Mouse (Mus musculus) heart, adult 18-20 months (tissue): ENCODE data around the gene Cep44. TPM values are rescaled to one million over a fixed set of nuclear protein-coding genes. Genes with fewer than 3 reads are reported as not detected.

Experiments
- DNase-seq, 2 experiments: peaks; one replicate each; pipeline ENCODE4 v3.0.0; 2021 to 2022; ENCODE audit warnings: mixed read lengths in 1 of 2
- microRNA-seq, 2 experiments: library from miRNA; unstranded; fragments of <30 nt; microRNA quantifications; one replicate each; pipeline ENCODE4 v1.2.0; 2022
- total RNA-seq, 2 experiments: library from RNA; stranded (reverse); gene quantifications; 2 replicates each; pipeline ENCODE4 v1.2.3; 2021

The Cep44 gene
- total RNA-seq, 2 experiments from 2014 or later, result 7.7 to 8.9 TPM

GRCm38 (mm10) chr8:56486006-56486405 lies 64.8 kb downstream of the Cep44 start:
- DNase-seq, result peak in 1 of 2 experiments; percentile 37

Small RNA genes lying within 50 kb of the gene (microRNA-seq; reads per million reads assigned to microRNA genes)
- gene Gm25992, result 0 reads per million in 2 experiments

Other genes starting within 250 kb of the Cep44 start
- 10 to 100 TPM; 58.4 to 60.8 TPM for gene Fbxo8, start within 50 bp of the Cep44 start, total RNA-seq